Mouse (Mus musculus) cortical plate, adult 2 months (tissue): ENCODE data around the gene Arvcf.

Experiments
- CTCF ChIP-seq: fragments of 200-500 bp; IDR thresholded peaks from 2 replicates; pipeline ENCODE4 v1.5.1; 2011; ENCODE audit warnings: mild to moderate bottlenecking, control low read depth, low read length; ENCODE audit not compliant: insufficient read depth; ENCODE audit errors: extremely low read depth
- POLR2A ChIP-seq: fragments of 200-500 bp; IDR thresholded peaks from 2 replicates; pipeline ENCODE4 v1.6.1; 2011; ENCODE audit warnings: mild to moderate bottlenecking, low read length, control low read depth; ENCODE audit not compliant: insufficient read depth; ENCODE audit errors: extremely low read depth

DNA sequence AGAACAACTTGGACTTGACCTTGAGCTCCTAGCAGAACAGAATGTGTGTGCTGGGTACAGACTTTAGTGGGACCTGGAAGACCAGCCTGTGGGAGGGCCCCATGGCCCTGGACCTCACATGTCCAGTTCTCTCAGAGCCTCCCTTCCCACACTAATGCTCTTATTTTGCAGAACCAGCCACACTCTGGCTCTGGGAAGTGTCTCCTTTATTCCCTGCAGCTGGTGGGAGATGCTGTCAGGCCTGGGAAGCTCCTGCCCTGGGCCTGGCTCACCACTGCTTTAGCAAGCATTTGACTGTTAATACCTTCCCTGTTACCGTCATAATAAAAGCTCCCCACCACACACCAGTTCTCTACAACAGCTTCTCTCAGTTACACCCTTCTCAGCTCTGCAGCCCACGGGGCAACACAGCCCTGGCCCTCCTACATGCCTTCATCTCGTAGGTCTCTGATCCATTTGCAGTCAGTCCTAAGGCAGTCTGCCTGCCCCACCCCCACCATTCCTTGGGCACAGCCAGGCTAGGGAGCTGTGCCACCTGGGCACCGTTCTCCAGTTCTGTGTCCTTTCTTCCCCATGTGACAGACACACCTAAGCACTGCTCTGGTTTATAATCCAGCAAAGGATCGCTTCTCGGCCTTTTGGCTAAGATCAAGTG, 12.3 kb downstream of the Arvcf start:
- TF ChIP-seq CTCF (no peak), POLR2A (no peak)
